Mouse (Mus musculus) brown adipose tissue, adult 24 weeks (tissue): ENCODE data around the gene Slc17a1. TPM values are rescaled to one million over a fixed set of nuclear protein-coding genes. Genes with fewer than 3 reads are reported as not detected.

Source experiments
- H3K27ac ChIP-seq: fragments of 200-500 bp; replicated peaks from 2 replicates; pipeline ENCODE4 v1.5.1; 2012; ENCODE audit warnings: low read depth, mild to moderate bottlenecking, low read length
- H3K4me1 ChIP-seq: fragments of 200-500 bp; 2 replicates; pipeline ENCODE4 v1.6.1; 2012; ENCODE audit warnings: low read length, mixed read lengths; ENCODE audit not compliant: control insufficient read depth, insufficient read depth, insufficient read length
- H3K4me3 ChIP-seq: fragments of 200-500 bp; 2 replicates; pipeline ENCODE4 v1.5.1; 2012; ENCODE audit warnings: low read depth, mild to moderate bottlenecking, low read length, moderate library complexity; ENCODE audit not compliant: insufficient read depth
- polyA plus RNA-seq: library from polyadenylated mRNA; stranded (reverse); fragments of >200 nt; gene quantifications from 2 replicates; pipeline ENCODE4 v1.2.4, GENCODE M21; 2012; ENCODE audit not compliant: missing spikeins, insufficient read depth, insufficient read length

Gene Slc17a1
- polyA plus RNA-seq, 1 experiment: not detected

GRCm38 (mm10) chr13:23868790-23869533 is 1.4 kb downstream of the Slc17a1 start:
- H3K27ac ChIP-seq: no peak overlapping the region
- H3K4me3 ChIP-seq: no peak overlapping the region

GRCm38 (mm10) chr13:23869996-23870395 is 2.4 kb downstream of the Slc17a1 start:
- H3K27ac ChIP-seq: no peak overlapping the region
- H3K4me1 ChIP-seq: peaks cover 6% of the 10 kb centered on the region; the same call in 1 of the 2 replicates
- H3K4me3 ChIP-seq: no peak overlapping the region

More at GRCm38 (mm10) chr13:23868790-23869533, 1.4 kb downstream of the Slc17a1 start:
- peaks cover 6% of the 10 kb centered on the region; the same call in 1 of the 2 replicates for H3K4me1 ChIP-seq

- Histone ChIP-seq H3K4me1 (peaks cover 4% of the 10 kb centered on the region; the same call in 1 of the 2 replicates), H3K27ac (no peak overlapping the region), H3K4me3 (no peak overlapping the region)
These were observed 5.6 kb downstream of the Slc17a1 start for GRCm38 (mm10) chr13:23873141-23873540.

GRCm38 (mm10) chr13:23879106-23879505 is 11.6 kb downstream of the Slc17a1 start:
- peaks cover 3% of the 10 kb centered on the region; the same call in 1 of the 2 replicates for H3K4me1 ChIP-seq
- H3K4me3 ChIP-seq: no peak overlapping the region
- no peak overlapping the region for H3K27ac ChIP-seq

- Histone ChIP-seq H3K27ac (no peak overlapping the region), H3K4me3 (no peak overlapping the region), H3K4me1 (peaks cover 3% of the 10 kb centered on the region; the same call in 1 of the 2 replicates)
These were observed 12.1 kb downstream of the Slc17a1 start for GRCm38 (mm10) chr13:23879636-23880035.

- H3K4me1 ChIP-seq: no peaks in the 10 kb centered on the region
- no peak overlapping the region for H3K4me3 ChIP-seq
- H3K27ac ChIP-seq: no peak overlapping the region
These were observed 18.0 kb downstream of the Slc17a1 start for GRCm38 (mm10) chr13:23885540-23885939.

- no peak overlapping the region for H3K4me3 ChIP-seq
- H3K4me1 ChIP-seq: no peaks in the 10 kb centered on the region
- H3K27ac ChIP-seq: no peak overlapping the region
These were observed 19.6 kb downstream of the Slc17a1 start for GRCm38 (mm10) chr13:23887026-23887725.

GRCm38 (mm10) chr13:23889011-23889605 is 21.6 kb downstream of the Slc17a1 start:
- no peak overlapping the region for H3K4me3 ChIP-seq
- no peaks in the 10 kb centered on the region for H3K4me1 ChIP-seq

GRCm38 (mm10) chr13:23892592-23893268 is 25.2 kb downstream of the Slc17a1 start:
- no peaks in the 10 kb centered on the region for H3K4me1 ChIP-seq
- no peak overlapping the region for H3K27ac ChIP-seq
- no peak overlapping the region for H3K4me3 ChIP-seq

More at GRCm38 (mm10) chr13:23889011-23889605, 21.6 kb downstream of the Slc17a1 start:
- H3K27ac ChIP-seq: no peak overlapping the region

GRCm38 (mm10) chr13:23893269-23893593 is 25.7 kb downstream of the Slc17a1 start:
- no peaks in the 10 kb centered on the region for H3K4me1 ChIP-seq

GRCm38 (mm10) chr13:23898242-23898641 is 30.7 kb downstream of the Slc17a1 start:
- Histone ChIP-seq H3K4me3 (no peak overlapping the region), H3K27ac (no peak overlapping the region), H3K4me1 (no peaks in the 10 kb centered on the region)

More at GRCm38 (mm10) chr13:23893269-23893593, 25.7 kb downstream of the Slc17a1 start:
- H3K27ac ChIP-seq: no peak overlapping the region
- H3K4me3 ChIP-seq: no peak overlapping the region

GRCm38 (mm10) chr13:23906906-23907305 is 39.4 kb downstream of the Slc17a1 start:
- Histone ChIP-seq H3K4me3 (no peak overlapping the region), H3K4me1 (no peaks in the 10 kb centered on the region), H3K27ac (no peak overlapping the region)

- Histone ChIP-seq H3K27ac (no peak overlapping the region), H3K4me3 (no peak overlapping the region), H3K4me1 (0 out of 2 replicates have a peak, but pooled peaks cover 2% of the 10 kb centered on the region)
These were observed 42.6 kb downstream of the Slc17a1 start for GRCm38 (mm10) chr13:23910121-23910520.

GRCm38 (mm10) chr13:23911335-23911734 is 43.8 kb downstream of the Slc17a1 start:
- H3K4me3 ChIP-seq: no peak overlapping the region
- H3K4me1 ChIP-seq: 0 out of 2 replicates have a peak, but pooled peaks cover 2% of the 10 kb centered on the region
- no peak overlapping the region for H3K27ac ChIP-seq
